Mouse (Mus musculus) spleen, postnatal 14 days (tissue): ENCODE data around the gene Nrxn2.

ENCODE experiments used
- DNase-seq, 2 experiments: peaks; one replicate each; pipeline ENCODE4 v3.0.0; 2021 to 2022; ENCODE audit warnings: low spot score in 2 of 2

The Nrxn2 gene

DNA sequence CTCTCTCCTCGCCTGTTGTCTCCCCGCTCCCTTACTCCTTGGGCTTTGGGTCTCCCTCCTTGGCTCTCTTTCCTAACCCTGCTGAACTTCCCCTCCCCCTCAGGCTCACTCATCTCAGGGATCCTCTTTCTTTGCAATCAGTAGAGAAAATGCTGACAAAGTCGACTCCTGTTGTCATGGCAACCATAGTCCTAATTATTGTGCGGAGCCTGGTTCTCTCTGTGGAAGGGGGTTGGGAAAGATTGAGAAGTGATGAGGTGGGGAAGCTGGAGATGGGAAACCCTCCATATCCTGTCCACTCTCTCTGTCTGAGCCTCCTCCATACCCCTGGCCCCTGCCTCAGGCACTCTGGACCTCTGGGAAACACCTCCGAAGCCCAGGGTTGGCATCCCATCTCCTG lies 100.1 kb downstream of the Nrxn2 start:
- no peak for DNase-seq

- no peak for DNase-seq
Measured at GRCm38 (mm10) chr19:6519483-6519882, 101.0 kb downstream of the Nrxn2 start.

GRCm38 (mm10) chr19:6521630-6522029 lies 103.1 kb downstream of the Nrxn2 start:
- DNase-seq, result no peak

- DNase-seq, result no peak
Measured at GRCm38 (mm10) chr19:6522289-6522688, 103.8 kb downstream of the Nrxn2 start.

DNA sequence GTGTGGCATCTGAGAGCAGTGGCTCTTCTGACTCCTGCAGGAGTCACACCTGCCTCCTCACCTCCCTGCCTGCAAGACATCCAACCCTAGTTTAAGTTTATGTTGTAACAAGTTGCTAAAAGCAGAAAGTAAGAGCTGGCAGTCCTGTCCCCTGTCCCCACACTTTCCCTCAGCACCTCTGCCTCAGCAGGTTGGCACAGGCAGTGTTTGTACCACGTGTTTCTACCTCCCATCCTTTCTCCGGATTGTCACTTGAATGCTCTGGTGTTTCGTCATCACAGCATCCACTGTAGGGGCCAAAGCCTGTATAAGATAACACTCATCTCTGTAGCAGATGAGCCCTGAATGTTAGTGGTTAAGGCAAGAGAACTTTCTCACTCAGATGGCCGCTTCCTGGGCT lies 106.5 kb downstream of the Nrxn2 start:
- DNase-seq, result no peak

- DNase-seq, result no peak
Measured at GRCm38 (mm10) chr19:6526010-6526409, 107.5 kb downstream of the Nrxn2 start.

- no peak for DNase-seq
Measured at GRCm38 (mm10) chr19:6527439-6527838, 108.9 kb downstream of the Nrxn2 start.

DNA sequence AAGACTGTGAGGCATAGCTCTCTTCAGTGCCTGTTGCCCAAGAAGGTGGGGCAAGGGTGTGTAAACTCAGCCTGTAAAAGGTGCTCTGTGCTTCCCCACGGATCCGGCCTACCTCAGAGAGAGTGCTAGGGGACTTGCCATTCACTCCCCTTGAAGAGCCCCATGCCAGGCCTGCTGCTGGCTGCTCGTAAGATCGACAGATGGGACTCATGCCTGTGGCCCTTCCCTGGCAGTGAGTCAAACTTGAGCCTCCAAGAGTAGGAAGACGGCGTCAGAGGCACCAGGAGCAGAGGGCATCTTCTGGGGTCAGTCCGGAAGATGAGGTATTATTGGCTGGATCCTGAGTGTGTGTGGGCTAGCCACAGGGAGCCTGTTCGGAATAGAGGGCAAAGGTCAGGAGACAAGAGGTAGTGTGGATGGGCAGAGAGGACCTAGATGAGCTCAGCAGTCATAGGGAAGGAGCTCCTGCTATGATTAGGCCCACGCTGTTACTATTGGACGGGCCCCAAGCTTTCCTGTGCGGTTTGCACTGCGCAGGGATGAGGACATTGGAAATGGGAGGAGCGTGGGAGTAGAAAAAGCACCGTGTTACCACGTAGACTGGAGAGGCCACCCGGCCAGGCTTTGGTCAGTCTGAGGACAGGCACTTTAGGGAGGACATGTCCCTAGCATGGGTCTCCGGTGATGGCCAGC lies 109.5 kb downstream of the Nrxn2 start:
- DNase-seq, result no peak

- DNase-seq, result no peak
Measured at GRCm38 (mm10) chr19:6529265-6529985, 110.9 kb downstream of the Nrxn2 start.

DNA sequence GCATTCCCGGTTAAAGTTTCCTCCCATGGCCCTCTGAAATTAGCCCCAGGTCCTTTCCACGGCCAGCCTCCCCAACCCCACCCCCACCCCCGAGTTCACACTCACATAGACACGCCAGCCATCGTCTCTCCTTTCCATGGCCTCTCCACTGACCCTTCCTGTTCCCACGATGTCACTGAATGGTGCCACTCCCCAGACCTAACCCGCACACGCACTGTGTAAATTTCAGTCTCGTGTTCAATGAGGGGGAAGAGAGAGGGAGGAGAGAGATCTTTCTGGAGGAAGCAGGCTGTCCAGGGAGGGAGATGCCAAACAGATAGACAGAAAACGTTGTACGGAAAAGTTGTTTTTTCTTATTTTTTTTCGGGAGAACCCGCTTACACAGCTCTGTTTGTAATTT lies 111.8 kb downstream of the Nrxn2 start:
- no peak for DNase-seq

- DNase-seq, result no peak
Measured at GRCm38 (mm10) chr19:6531011-6531631, 112.6 kb downstream of the Nrxn2 start.

DNA sequence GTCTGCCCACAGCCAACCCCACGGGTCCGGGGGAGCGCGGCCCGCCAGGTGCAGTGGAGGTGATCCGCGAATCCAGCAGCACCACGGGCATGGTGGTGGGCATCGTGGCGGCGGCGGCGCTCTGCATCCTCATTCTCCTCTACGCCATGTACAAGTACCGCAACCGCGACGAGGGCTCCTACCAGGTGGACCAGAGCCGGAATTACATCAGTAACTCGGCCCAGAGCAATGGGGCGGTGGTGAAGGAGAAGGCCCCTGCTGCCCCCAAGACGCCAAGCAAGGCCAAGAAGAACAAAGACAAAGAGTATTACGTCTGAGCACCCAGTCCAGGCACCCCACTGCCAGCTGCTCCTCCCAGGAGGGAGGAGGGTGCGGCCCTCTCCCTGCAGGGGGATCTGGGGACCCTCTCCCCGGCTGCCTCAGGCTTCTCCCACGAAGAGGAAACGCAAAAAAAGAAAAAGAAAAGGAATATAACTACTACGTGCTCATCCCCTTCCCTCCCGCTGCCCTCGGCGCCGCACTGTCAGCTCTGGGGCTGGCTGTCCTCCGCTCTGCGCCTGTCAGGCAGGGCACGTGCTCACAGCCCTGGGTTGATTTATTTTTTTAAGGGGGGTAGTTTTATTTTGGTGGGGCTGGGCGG lies 113.4 kb downstream of the Nrxn2 start:
- no peak for DNase-seq

DNA sequence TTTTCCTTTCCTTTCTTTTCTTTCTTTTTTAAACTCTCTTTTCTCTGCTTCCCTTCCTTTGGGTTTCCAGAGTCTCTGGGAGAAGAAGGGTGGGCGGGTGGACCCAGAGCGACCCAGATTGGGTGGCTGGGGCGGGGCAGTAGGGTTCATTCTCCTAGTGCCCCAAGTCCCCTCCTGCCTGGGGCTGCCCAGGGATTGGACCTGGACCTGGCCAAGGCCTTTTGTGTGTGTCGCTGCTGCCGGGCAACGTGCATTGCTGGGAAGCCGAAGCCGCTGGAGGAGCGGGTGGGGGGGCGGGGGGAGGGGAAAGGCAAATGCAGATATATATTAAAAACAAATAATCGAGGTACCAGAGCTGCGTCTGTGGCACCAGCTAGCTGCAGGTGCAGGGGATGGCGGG lies 114.1 kb downstream of the Nrxn2 start:
- no peak for DNase-seq

DNA sequence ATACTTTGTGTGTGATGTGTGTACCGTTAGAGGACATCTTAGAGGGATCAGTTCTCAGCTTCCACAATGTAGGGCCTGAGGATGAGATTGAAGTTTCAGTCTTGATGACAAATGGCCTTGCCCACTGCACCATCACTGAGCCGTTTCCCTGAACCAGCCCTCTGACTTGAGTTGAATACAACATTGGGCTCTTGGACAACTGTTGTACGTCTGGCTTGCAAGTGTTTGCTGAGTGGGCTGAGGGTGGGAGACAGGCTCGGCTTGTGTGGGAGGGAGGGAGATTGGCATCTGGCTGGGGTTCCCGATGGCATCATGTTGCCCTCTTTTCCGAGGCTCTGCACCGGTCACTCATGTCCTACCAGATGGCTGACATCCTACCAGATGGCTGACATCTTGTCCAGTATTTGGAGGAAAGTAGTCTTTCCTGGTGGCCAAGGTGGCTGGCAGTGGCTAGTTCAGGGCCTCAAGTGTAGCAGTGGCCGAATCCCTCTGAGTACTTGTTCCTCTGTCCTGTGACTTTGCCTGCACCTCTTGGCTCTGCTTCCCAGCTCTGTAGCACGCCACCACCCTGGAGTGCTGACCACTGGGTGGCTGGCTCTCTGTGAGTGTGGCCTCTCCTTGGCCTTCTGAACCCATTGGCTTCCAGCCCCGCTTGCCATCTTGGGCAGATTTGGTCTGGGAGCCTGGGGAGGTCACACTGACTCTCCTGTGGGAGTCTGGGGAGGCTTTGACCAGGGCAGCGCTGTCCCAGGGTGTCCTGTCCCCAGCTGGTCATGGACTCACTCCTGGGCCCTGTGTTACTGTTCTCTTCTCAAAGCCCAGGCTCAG lies 115.0 kb downstream of the Nrxn2 start:
- DNase-seq, result no peak

- DNase-seq, result no peak
Measured at GRCm38 (mm10) chr19:6534118-6534415, 115.5 kb downstream of the Nrxn2 start.

GRCm38 (mm10) chr19:6536201-6536600 lies 117.7 kb downstream of the Nrxn2 start:
- DNase-seq, result no peak

DNA sequence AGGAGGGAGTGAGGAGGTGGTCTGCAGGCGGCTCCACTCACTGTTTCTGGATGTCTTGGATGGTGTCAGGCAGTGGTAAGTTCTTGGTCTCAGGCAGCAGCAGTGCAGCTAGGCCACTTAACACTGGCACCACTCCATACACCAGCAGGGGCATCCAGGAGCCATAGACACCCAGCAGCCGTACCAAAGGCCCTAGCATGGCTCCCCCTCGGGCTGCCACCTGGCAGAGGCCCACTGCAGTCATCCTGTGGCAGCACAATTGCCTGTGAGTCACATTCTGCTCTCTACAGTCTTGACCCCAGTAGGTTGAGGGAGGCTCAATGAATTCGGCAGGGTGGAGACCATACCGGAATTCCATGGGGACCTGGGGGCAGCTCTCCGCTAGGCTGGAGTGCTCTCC lies 118.2 kb downstream of the Nrxn2 start:
- DNase-seq, result no peak

GRCm38 (mm10) chr19:6537526-6537925 lies 119.0 kb downstream of the Nrxn2 start:
- no peak for DNase-seq

DNA sequence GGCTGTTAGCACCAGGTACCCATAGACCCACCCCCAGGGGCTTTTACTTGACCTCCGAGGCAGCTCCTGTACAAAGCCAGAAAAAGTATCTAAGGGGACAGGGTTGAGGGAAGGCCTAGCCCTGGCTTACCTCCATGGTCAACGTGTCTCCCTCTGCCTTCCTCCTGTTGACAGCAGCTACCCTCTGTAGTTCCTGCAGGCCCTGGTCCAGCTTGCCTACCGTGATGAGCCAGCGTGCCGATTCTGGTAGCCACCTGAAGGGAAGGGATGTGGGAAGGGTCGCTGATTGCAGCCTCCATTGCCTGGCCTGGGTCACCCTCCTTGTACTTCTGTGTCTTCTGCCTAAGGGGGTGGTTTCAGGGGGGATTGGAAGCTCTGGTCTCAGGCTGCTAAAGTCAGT lies 120.0 kb downstream of the Nrxn2 start:
- no peak for DNase-seq

GRCm38 (mm10) chr19:6539592-6539991 lies 121.1 kb downstream of the Nrxn2 start:
- DNase-seq, result no peak

DNA sequence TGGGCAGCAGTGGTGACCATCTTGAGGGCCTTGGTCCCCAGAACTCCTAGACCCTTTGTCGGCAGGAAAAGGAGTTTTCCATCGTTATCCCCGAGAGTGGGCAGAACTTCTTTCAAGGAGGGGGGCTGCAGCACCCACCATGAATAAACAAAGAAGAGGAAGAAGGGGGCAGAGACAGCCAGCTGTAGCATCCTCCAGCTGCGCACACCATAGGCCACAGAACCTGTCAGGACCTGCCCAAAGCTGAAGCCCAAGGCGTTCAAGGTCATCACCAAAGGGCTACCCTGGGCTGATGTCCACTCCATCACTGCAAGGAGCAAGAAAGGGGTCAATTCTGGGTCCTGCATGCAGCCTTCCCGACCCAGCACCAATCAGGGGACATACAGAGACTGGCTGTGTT lies 121.7 kb downstream of the Nrxn2 start:
- no peak for DNase-seq

DNA sequence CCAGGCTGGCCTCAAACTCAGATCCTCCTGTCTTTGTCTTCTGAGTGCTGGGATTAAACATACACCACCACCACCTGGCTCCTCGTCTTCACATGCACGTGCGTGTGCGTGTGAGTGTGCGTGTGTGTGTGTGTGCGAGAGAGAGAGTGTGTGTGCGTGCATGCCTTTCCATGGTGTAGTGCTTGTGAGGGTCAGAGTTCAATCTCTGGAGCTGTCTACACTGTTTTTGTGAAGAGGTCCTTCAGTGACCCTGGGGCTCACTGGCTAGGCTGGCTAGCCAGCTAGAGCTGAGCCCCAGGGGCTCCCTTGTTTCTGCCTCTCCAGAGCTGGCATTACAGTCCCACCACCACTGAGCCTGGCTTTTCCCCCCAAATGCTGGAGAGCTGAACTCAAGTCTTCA lies 123.0 kb downstream of the Nrxn2 start:
- DNase-seq, result no peak
